Mouse (Mus musculus) embryonic facial prominence, embryonic 15.5 days (tissue): ENCODE data around the gene Gm21936. TPM values are rescaled to one million over a fixed set of nuclear protein-coding genes. Genes with fewer than 3 reads are reported as not detected.
"Not testable (repeated sequence)": the region's sequence is repeated elsewhere in the genome, so short reads cannot be mapped to it uniquely, and the experiment has no call there.

Source experiments
- ATAC-seq: fragments of 200-750 bp; cut with Nextera tagmentation; 2 replicates; pipeline ENCODE4 v1.8.0; 2017; ENCODE audit warnings: low read depth, moderate TSS enrichment; ENCODE audit not compliant: insufficient number of reproducible peaks, low FRiP score, low TSS enrichment
- H3K27ac ChIP-seq: fragments of 300-500 bp; sonication (generic); replicated peaks from 2 replicates; pipeline ENCODE4 v1.5.1; 2015; ENCODE audit warnings: mild to moderate bottlenecking, inconsistent platforms
- H3K27me3 ChIP-seq: fragments of 300-500 bp; sonication (generic); 2 replicates; pipeline ENCODE4 v1.6.1; 2015; ENCODE audit warnings: inconsistent platforms
- H3K36me3 ChIP-seq: fragments of 300-500 bp; sonication (generic); 2 replicates; pipeline ENCODE4 v1.6.1; 2015; ENCODE audit warnings: mild to moderate bottlenecking, inconsistent platforms
- H3K4me1 ChIP-seq: fragments of 300-500 bp; sonication (generic); 2 replicates; pipeline ENCODE4 v1.6.1; 2015; ENCODE audit warnings: inconsistent platforms
- H3K4me2 ChIP-seq: fragments of 300-500 bp; sonication (generic); replicated peaks from 2 replicates; pipeline ENCODE4 v1.6.1; 2015; ENCODE audit warnings: mild to moderate bottlenecking, inconsistent platforms
- H3K4me3 ChIP-seq: fragments of 300-500 bp; sonication (generic); replicated peaks from 2 replicates; pipeline ENCODE4 v1.5.1; 2015; ENCODE audit warnings: mild to moderate bottlenecking, inconsistent platforms
- H3K9ac ChIP-seq: fragments of 300-500 bp; sonication (generic); 2 replicates; pipeline ENCODE4 v1.6.1; 2015; ENCODE audit warnings: inconsistent platforms
- H3K9me3 ChIP-seq: fragments of 300-500 bp; sonication (generic); replicated peaks from 2 replicates; pipeline ENCODE4 v1.6.1; 2016; ENCODE audit warnings: inconsistent platforms
- WGBS: fragments of 180-500 bp; shearing (Covaris S2); methylation state at CpG from one replicate; pipeline ENCODE4 v1.1.7; 2015; 5-methylcytosine and 5-hydroxymethylcytosine counted together
- polyA plus RNA-seq: library from polyadenylated mRNA; unstranded; fragments of >200 nt; fragmentation: Nextera tagmentation; extraction: Ambion mirVana; gene quantifications from 2 replicates; pipeline ENCODE4 v1.2.1, GENCODE M21; 2015

Gene Gm21936
- polyA plus RNA-seq = not detected in 2 replicates

- not testable (repeated sequence) for H3K4me2 ChIP-seq, H3K4me1 ChIP-seq, H3K27me3 ChIP-seq, H3K36me3 ChIP-seq, H3K4me3 ChIP-seq, ATAC-seq, H3K9ac ChIP-seq, H3K27ac ChIP-seq, H3K9me3 ChIP-seq
- 86% methylated on average over 1 of the region's 1 CpGs for WGBS
Measured at GRCm38 (mm10) chr12:87795212-87795611, at the start of gene Gm21936. Gm21936 (plus strand) TSS chr12:87795512.

- ATAC-seq, H3K9me3 ChIP-seq, H3K4me2 ChIP-seq, H3K36me3 ChIP-seq, H3K9ac ChIP-seq, H3K4me3 ChIP-seq, H3K4me1 ChIP-seq, H3K27ac ChIP-seq, H3K27me3 ChIP-seq: not testable (repeated sequence)
- WGBS = 79% methylated on average over 4 of the region's 4 CpGs
Measured at GRCm38 (mm10) chr12:87775655-87776054, 19.7 kb upstream of the Gm21936 start, which contains the start of gene Gm21319. Gm21319 (minus strand) TSS chr12:87775755.

GRCm38 (mm10) chr12:87797971-87798370, 2.7 kb downstream of the Gm21936 start:
- H3K4me2 ChIP-seq, ATAC-seq, H3K27me3 ChIP-seq, H3K27ac ChIP-seq, H3K9ac ChIP-seq, H3K36me3 ChIP-seq, H3K9me3 ChIP-seq, H3K4me1 ChIP-seq, H3K4me3 ChIP-seq: not testable (repeated sequence)
- 82% methylated on average over 5 of the region's 5 CpGs for WGBS

- ATAC-seq, H3K9ac ChIP-seq, H3K27me3 ChIP-seq, H3K9me3 ChIP-seq, H3K4me3 ChIP-seq, H3K27ac ChIP-seq, H3K4me2 ChIP-seq, H3K36me3 ChIP-seq, H3K4me1 ChIP-seq: not testable (repeated sequence)
- WGBS = 79% methylated on average over 5 of the region's 6 CpGs
Measured at GRCm38 (mm10) chr12:87816277-87816676, 21.0 kb downstream of the Gm21936 start, which contains the start of gene BB287469. BB287469 (plus strand) TSS chr12:87816577.

- H3K9me3 ChIP-seq, H3K27ac ChIP-seq, ATAC-seq, H3K27me3 ChIP-seq, H3K36me3 ChIP-seq, H3K4me1 ChIP-seq, H3K4me3 ChIP-seq, H3K4me2 ChIP-seq, H3K9ac ChIP-seq: not testable (repeated sequence)
- WGBS = 68% methylated on average over 1 of the region's 2 CpGs
Measured at GRCm38 (mm10) chr12:87842239-87842638, 46.9 kb downstream of the Gm21936 start, which contains the start of gene Gm2001. Gm2001 (minus strand) TSS chr12:87842339.

Other genes starting within 250 kb of the Gm21936 start
- not detected in 2 replicates for gene Oog1, start 192.8 kb upstream of the Gm21936 start, polyA plus RNA-seq
- not detected in 2 replicates for gene Gm4027, start 176.6 kb upstream of the Gm21936 start, polyA plus RNA-seq
- not detected in 2 replicates for gene Gm16381, start 150.9 kb upstream of the Gm21936 start, polyA plus RNA-seq
- gene Gm21319, start 19.8 kb upstream of the Gm21936 start, polyA plus RNA-seq = not detected in 2 replicates
- gene BB287469, start 21.1 kb downstream of the Gm21936 start, polyA plus RNA-seq = not detected in 2 replicates
- not detected in 2 replicates for gene Gm2001, start 46.8 kb downstream of the Gm21936 start, polyA plus RNA-seq
- gene Gm2016, start 78.6 kb downstream of the Gm21936 start, polyA plus RNA-seq = not detected in 2 replicates
- not detected in 2 replicates for gene Gm2022, start 99.9 kb downstream of the Gm21936 start, polyA plus RNA-seq
- gene Gm2035, start 124.3 kb downstream of the Gm21936 start, polyA plus RNA-seq = not detected in 2 replicates
- gene Gm2042, start 158.6 kb downstream of the Gm21936 start, polyA plus RNA-seq = not detected in 2 replicates
- not detected in 2 replicates for gene Gm2075, start 216.3 kb downstream of the Gm21936 start, polyA plus RNA-seq
- gene Gm6803, start 223.3 kb downstream of the Gm21936 start, polyA plus RNA-seq = not detected in 2 replicates
- gene Gm2056, start 231.5 kb downstream of the Gm21936 start, polyA plus RNA-seq = not detected in 2 replicates